ENCODE assay signal across 12 mouse cellular contexts in genomic region chr1:69507513-69507912, GRCm38 (mm10).
"Had no signal": no experiment of that assay in that cellular context is flagged by ENCODE, and none has a peak within 500 bp of the region (broad histone marks: within the 10 kb centered on the region; RNA-seq: fewer than 3 reads in every experiment).

No protein-coding gene starts in this region.

- ATAC-seq: intestine, postnatal 0 days; midbrain, embryonic 13.5 days had no signal

- DNase-seq: kidney, adult 8-10 months; kidney, postnatal 25 days; lung, embryonic 14.5 days; lung, postnatal 10 days; right cerebral cortex, adult 18-20 months; right cerebral cortex, postnatal 25 days had no signal

- H3K4me3 ChIP-seq: limb, embryonic 10.5 days; midbrain, embryonic 13.5 days; myocyte; neural tube, embryonic 15.5 days had no signal

- H3K36me3 ChIP-seq: limb, embryonic 10.5 days; midbrain, embryonic 13.5 days; neural tube, embryonic 15.5 days had no signal

- H3K9me3 ChIP-seq: limb, embryonic 10.5 days; midbrain, embryonic 13.5 days; neural tube, embryonic 15.5 days had no signal

- H3K27ac ChIP-seq: limb, embryonic 10.5 days; macrophage; midbrain, embryonic 13.5 days; neural tube, embryonic 15.5 days had no signal

- H3K4me1 ChIP-seq: limb, embryonic 10.5 days; midbrain, embryonic 13.5 days had no signal

- H3K27me3 ChIP-seq: midbrain, embryonic 13.5 days; neural tube, embryonic 15.5 days had no signal

- H3K4me2 ChIP-seq: lung, embryonic 14.5 days; midbrain, embryonic 13.5 days; neural tube, embryonic 15.5 days had no signal

- H3K9ac ChIP-seq: lung, embryonic 14.5 days; midbrain, embryonic 13.5 days; neural tube, embryonic 15.5 days had no signal
